Comparison of ENCODE assay signal across 27 mouse cellular contexts in genomic region chr14:62530951-62531350, GRCm38 (mm10). TPM values are rescaled to one million over a fixed set of nuclear protein-coding genes. Genes with fewer than 3 reads are reported as not detected.
"Had no signal": no experiment of that assay in that cellular context is flagged by ENCODE, and none has a peak within 500 bp of the region (broad histone marks: within the 10 kb centered on the region; RNA-seq: fewer than 3 reads in every experiment).

No protein-coding gene starts in this region.

- H3K27me3 ChIP-seq: kidney, embryonic 15.5 days; limb, embryonic 12.5 days; midbrain, embryonic 12.5 days; midbrain, embryonic 15.5 days; neural tube, embryonic 12.5 days; neural tube, embryonic 15.5 days had no signal

- DNase-seq: kidney, postnatal 10 days; kidney, postnatal 36 days; left cerebral cortex, postnatal 4 days; liver, postnatal 0 days; lung, embryonic 14.5 days; retina, postnatal 1 day; right cerebral cortex, postnatal 25 days; thymus, adult 18-20 months; thymus, postnatal 36 days had no signal

- H3K36me3 ChIP-seq: kidney, embryonic 15.5 days; limb, embryonic 12.5 days; limb, embryonic 15.5 days; midbrain, embryonic 12.5 days; midbrain, embryonic 15.5 days; neural tube, embryonic 12.5 days; neural tube, embryonic 15.5 days had no signal

- H3K4me3 ChIP-seq: kidney, embryonic 15.5 days; limb, embryonic 12.5 days; limb, embryonic 15.5 days; midbrain, embryonic 12.5 days; midbrain, embryonic 15.5 days; neural tube, embryonic 12.5 days; neural tube, embryonic 15.5 days had no signal

RNA-seq across cellular contexts. Expression of gene Fam124a, which starts 24.6 kb away (rescaled TPM):
- total RNA-seq: megakaryocyte, adult 5-6 weeks had no signal

RNA-seq across cellular contexts. Expression of gene Gm4131, which starts 35.8 kb away (rescaled TPM):
- total RNA-seq: layer of hippocampus, postnatal 14 days; left cerebral cortex, adult 8-10 months; left cerebral cortex, postnatal 14 days; left cerebral cortex, postnatal 4 days; megakaryocyte, adult 5-6 weeks had no signal
- polyA plus RNA-seq: kidney, embryonic 15.5 days; limb, embryonic 12.5 days; limb, embryonic 15.5 days; liver, embryonic 11.5 days; liver, embryonic 14.5 days; liver, postnatal 0 days; lung, embryonic 14.5 days; lung, postnatal 0 days; macrophage; midbrain, embryonic 12.5 days; neural tube, embryonic 12.5 days; spleen, adult 2 months; stomach, embryonic 16.5 days; urinary bladder, adult 2 months had no signal
